26 mouse cellular contexts compared by ENCODE assay signal in genomic region chr7:135880446-135880845, GRCm38 (mm10).
"Had no signal": no experiment of that assay in that cellular context is flagged by ENCODE, and none has a peak within 500 bp of the region (broad histone marks: within the 10 kb centered on the region; RNA-seq: fewer than 3 reads in every experiment).

No protein-coding gene starts in this region.

- H3K36me3 ChIP-seq: heart, embryonic 10.5 days; heart, embryonic 12.5 days; hindbrain, embryonic 10.5 days; hindbrain, embryonic 12.5 days; intestine, embryonic 15.5 days; limb, embryonic 10.5 days; limb, embryonic 12.5 days; liver, embryonic 13.5 days; liver, embryonic 15.5 days had no signal

- H3K9ac ChIP-seq: heart, embryonic 12.5 days; hindbrain, embryonic 12.5 days; hindbrain, embryonic 14.5 days; intestine, embryonic 15.5 days; limb, embryonic 12.5 days; liver, embryonic 13.5 days; liver, embryonic 15.5 days; liver, postnatal 0 days had no signal

- H3K27me3 ChIP-seq: heart, embryonic 12.5 days; hindbrain, embryonic 12.5 days; intestine, embryonic 15.5 days; limb, embryonic 12.5 days; liver, embryonic 13.5 days; liver, embryonic 15.5 days had no signal

- H3K9me3 ChIP-seq: heart, embryonic 10.5 days; hindbrain, embryonic 10.5 days; hindbrain, embryonic 12.5 days; intestine, embryonic 15.5 days; limb, embryonic 10.5 days; liver, embryonic 13.5 days; liver, embryonic 15.5 days had no signal

- H3K4me2 ChIP-seq: heart, embryonic 12.5 days; hindbrain, embryonic 12.5 days; hindbrain, embryonic 14.5 days; intestine, embryonic 15.5 days; limb, embryonic 12.5 days; liver, embryonic 11.5 days; liver, embryonic 13.5 days; liver, embryonic 15.5 days had no signal

- H3K4me3 ChIP-seq: gastrocnemius, adult 2 months; heart, embryonic 10.5 days; heart, embryonic 12.5 days; hindbrain, embryonic 10.5 days; hindbrain, embryonic 12.5 days; intestine, embryonic 15.5 days; layer of hippocampus, adult 2 months; left cerebral cortex, adult 2 months; limb, embryonic 10.5 days; limb, embryonic 12.5 days; liver, embryonic 13.5 days; liver, embryonic 15.5 days had no signal

- ATAC-seq: forebrain, embryonic 16.5 days; hindbrain, embryonic 16.5 days; inflammation-experienced regulatory T-cells, adult 6 months; intestine, embryonic 15.5 days; intestine, postnatal 0 days; liver, postnatal 0 days had no signal

- H3K27ac ChIP-seq: gastrocnemius, adult 2 months; heart, embryonic 10.5 days; hindbrain, embryonic 10.5 days; hindbrain, embryonic 12.5 days; hindbrain, embryonic 14.5 days; intestine, embryonic 15.5 days; layer of hippocampus, adult 2 months; left cerebral cortex, adult 2 months; limb, embryonic 10.5 days; limb, embryonic 12.5 days; liver, embryonic 13.5 days; liver, embryonic 15.5 days had no signal

- H3K4me1 ChIP-seq: intestine, embryonic 15.5 days; limb, embryonic 12.5 days; liver, embryonic 13.5 days; liver, embryonic 15.5 days had no signal

- DNase-seq: gastrocnemius, adult 2 months; gastrocnemius, postnatal 10 days; gastrocnemius, postnatal 25 days; heart, adult 18-20 months; heart, postnatal 10 days; heart, postnatal 4 days; kidney, postnatal 4 days; liver; liver, embryonic 13.5 days; liver, postnatal 0 days had no signal
